In the genomic region with DNA sequence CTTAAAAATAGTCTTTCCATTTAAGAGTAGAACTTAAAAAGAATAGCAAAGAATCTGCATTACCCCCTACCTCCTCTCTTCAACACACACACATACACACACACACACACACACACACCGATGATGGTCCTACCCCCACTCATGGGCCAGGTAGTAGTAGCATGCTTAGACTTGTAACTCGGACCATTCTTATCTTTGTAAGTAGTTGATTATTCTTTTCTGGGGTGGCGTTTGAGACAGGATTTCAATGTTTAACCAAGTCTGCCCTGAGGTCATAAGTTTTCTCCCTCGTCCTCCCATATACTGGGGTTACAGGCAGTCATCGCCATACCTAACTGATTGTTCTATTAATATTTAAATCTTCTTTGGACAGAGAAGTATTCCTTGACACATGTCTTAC, we compare ENCODE assay signal across 18 mouse cellular contexts.
"Had no signal": no experiment of that assay in that cellular context is flagged by ENCODE, and none has a peak within 500 bp of the region (broad histone marks: within the 10 kb centered on the region; RNA-seq: fewer than 3 reads in every experiment).

No protein-coding gene starts in this region.

- H3K4me3 ChIP-seq: lung, embryonic 15.5 days; megakaryocyte, embryonic 14.5 days; midbrain, embryonic 13.5 days; midbrain, embryonic 15.5 days; neural tube, embryonic 12.5 days; stomach, embryonic 15.5 days had no signal

- H3K4me2 ChIP-seq: lung, embryonic 15.5 days; midbrain, embryonic 11.5 days; midbrain, embryonic 13.5 days; midbrain, embryonic 15.5 days; neural tube, embryonic 12.5 days; stomach, embryonic 15.5 days had no signal

- DNase-seq: liver, postnatal 0 days; lung, adult 2 months; lung, postnatal 14 days; lung, postnatal 36 days; right cerebral cortex, postnatal 14 days; thymus, adult 18-20 months; thymus, postnatal 14 days; thymus, postnatal 36 days had no signal

- H3K9ac ChIP-seq: liver, postnatal 0 days; lung, embryonic 15.5 days; midbrain, embryonic 13.5 days; midbrain, embryonic 15.5 days; neural tube, embryonic 12.5 days; stomach, embryonic 15.5 days had no signal

- H3K9me3 ChIP-seq: lung, embryonic 15.5 days; midbrain, embryonic 13.5 days; midbrain, embryonic 15.5 days; stomach, embryonic 15.5 days had no signal

- H3K27ac ChIP-seq: lung, embryonic 15.5 days; macrophage; midbrain, embryonic 13.5 days; midbrain, embryonic 15.5 days; neural tube, embryonic 12.5 days; stomach, embryonic 15.5 days; stomach, postnatal 0 days had no signal

- H3K4me1 ChIP-seq: lung, embryonic 15.5 days; megakaryocyte, embryonic 14.5 days; stomach, embryonic 15.5 days had no signal

- H3K27me3 ChIP-seq: lung, embryonic 15.5 days; megakaryocyte, embryonic 14.5 days; midbrain, embryonic 13.5 days; midbrain, embryonic 15.5 days; neural tube, embryonic 12.5 days; stomach, embryonic 15.5 days had no signal

- ATAC-seq: liver, postnatal 0 days; lung, postnatal 0 days; midbrain, embryonic 13.5 days; midbrain, embryonic 15.5 days had no signal

- H3K36me3 ChIP-seq: lung, embryonic 15.5 days; midbrain, embryonic 13.5 days; midbrain, embryonic 15.5 days; neural tube, embryonic 12.5 days; stomach, embryonic 15.5 days had no signal
